21 mouse cellular contexts compared by ENCODE assay signal in the genomic region with DNA sequence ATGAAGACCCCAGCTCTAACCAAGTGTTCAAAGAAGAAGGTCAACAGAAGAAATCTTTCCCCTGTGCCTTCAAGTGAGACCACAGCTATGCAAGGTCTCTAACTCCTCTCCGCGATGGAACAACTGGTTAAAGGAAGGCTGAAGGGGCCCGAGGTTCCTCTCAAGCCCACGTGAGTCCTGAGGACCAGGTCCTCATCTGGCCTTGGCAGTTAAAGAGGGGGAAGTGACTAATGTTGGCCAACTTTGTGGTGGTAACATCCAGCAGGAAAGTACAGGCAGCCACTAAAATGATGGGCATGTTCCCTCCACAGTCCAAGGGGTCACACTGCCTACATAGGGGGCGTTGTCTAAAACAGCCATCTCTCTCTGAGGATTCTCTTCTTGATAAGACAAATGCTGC. TPM values are rescaled to one million over a fixed set of nuclear protein-coding genes. Genes with fewer than 3 reads are reported as not detected.
A peak's percentile ranks its signal among the peaks of the same experiment; 100 is the strongest.
DNase-seq lines count a peak whose midpoint lies in the region; ATAC-seq and TF ChIP-seq lines count a peak whose summit lies in the region.
"Had no signal": no experiment of that assay in that cellular context is flagged by ENCODE, and none has a peak within 500 bp of the region (broad histone marks: within the 10 kb centered on the region; RNA-seq: fewer than 3 reads in every experiment).

No protein-coding gene starts in this region.

- peak; percentile 35 for DNase-seq in A20 (ENCODE audit: low read depth, low spot score)
- DNase-seq in heart, postnatal 4 days: no peak
- DNase-seq in frontal cortex, adult 2 months (ENCODE audit: extremely low spot score in 1 of 2, low spot score in 1 of 2): no peak
- no peak for DNase-seq in thymus, postnatal 14 days
- DNase-seq: adrenal gland, postnatal 14 days; cerebellum, adult 18-20 months; cerebellum, postnatal 10 days; embryo, embryonic 11 days; gastrocnemius, postnatal 14 days; heart, postnatal 36 days had no signal

- H3K27ac ChIP-seq in bone marrow, adult 2 months (ENCODE audit: control insufficient read depth, insufficient read depth, low read depth, low read length, poor library complexity): peak overlapping the region; percentile 79
- H3K27ac ChIP-seq: embryonic facial prominence, embryonic 15.5 days; forebrain, embryonic 15.5 days; heart, embryonic 13.5 days; hindbrain, embryonic 13.5 days; hindbrain, postnatal 0 days had no signal

- WGBS in bone marrow, adult 2 months: 6% methylated on average over 5 of the region's 5 CpGs

- peaks cover 3% of the 10 kb centered on the region for H3K4me1 ChIP-seq in bone marrow, adult 2 months (ENCODE audit: control insufficient read depth, insufficient read depth, low read length)
- H3K4me1 ChIP-seq: embryonic facial prominence, embryonic 15.5 days; heart, embryonic 13.5 days had no signal

- peak; percentile 77 for ATAC-seq in megakaryocyte, adult 5-6 weeks (ENCODE audit: poor library complexity, severe bottlenecking)
- ATAC-seq in neutrophil, adult 5-6 weeks (ENCODE audit: extremely low read depth, insufficient number of reproducible peaks, low FRiP score, poor library complexity, severe bottlenecking): peak; percentile 75; the same call in 1 of the 2 replicates
- ATAC-seq: activated CD4-positive, CD25-positive, alpha-beta regulatory T cell, adult 4 months; forebrain, embryonic 15.5 days; hindbrain, postnatal 0 days; Patski had no signal

- no peak for TF ChIP-seq POLR2A in bone marrow, adult 2 months (IDR thresholded peaks at IDR 0.05; ENCODE audit: borderline replicate concordance, control insufficient read depth, low read depth, low read length)

- no peak for TF ChIP-seq CTCF in bone marrow, adult 2 months (IDR thresholded peaks at IDR 0.05; ENCODE audit: control insufficient read depth, insufficient read depth, low read length)

- peak overlapping the region; percentile 16 for H3K4me3 ChIP-seq in bone marrow, adult 2 months (replicated peaks; ENCODE audit: control insufficient read depth, low read depth, low read length)
- H3K4me3 ChIP-seq: embryonic facial prominence, embryonic 15.5 days; erythroblast, embryonic 14.5 days; forebrain, embryonic 15.5 days; heart, embryonic 13.5 days; hindbrain, embryonic 13.5 days had no signal

RNA-seq across cellular contexts. Expression of gene Pxylp1, which starts 7.2 kb away (rescaled TPM):
- polyA plus RNA-seq in bone marrow, adult 2 months (2011; ENCODE audit: insufficient read depth, insufficient read length, low replicate concordance, missing spikeins): 7.1 and 14.5 TPM in 2 replicates
- 36.0 and 37.4 TPM in 2 replicates for total RNA-seq in megakaryocyte, adult 5-6 weeks (2015)
- total RNA-seq in megakaryocyte, adult 5-6 weeks (2017): 33.6 and 38.6 TPM in 2 replicates
- total RNA-seq in neutrophil, adult 5-6 weeks (2017): 2.3 and 2.6 TPM in 2 replicates
- total RNA-seq in heart, postnatal 4 days (2021): 10 to 100 TPM; 22.0 to 28.3 TPM
- 17.4 and 17.6 TPM in 2 replicates for polyA plus RNA-seq in frontal cortex, adult 2 months (2012; rRNA removed)
